Mouse (Mus musculus) olfactory bulb, adult 2 months (tissue): ENCODE data around the gene Mrtfa.

Experiments used
- CTCF ChIP-seq: fragments of 200-500 bp; IDR thresholded peaks from 2 replicates; pipeline ENCODE4 v1.5.1; 2012; ENCODE audit warnings: low read depth, mild to moderate bottlenecking, low read length, moderate library complexity; ENCODE audit not compliant: insufficient read depth
- POLR2A ChIP-seq: fragments of 200-500 bp; IDR thresholded peaks from 2 replicates; pipeline ENCODE4 v1.6.1; 2012; ENCODE audit warnings: mild to moderate bottlenecking, low read depth, low read length, moderate library complexity; ENCODE audit not compliant: insufficient read depth

DNA sequence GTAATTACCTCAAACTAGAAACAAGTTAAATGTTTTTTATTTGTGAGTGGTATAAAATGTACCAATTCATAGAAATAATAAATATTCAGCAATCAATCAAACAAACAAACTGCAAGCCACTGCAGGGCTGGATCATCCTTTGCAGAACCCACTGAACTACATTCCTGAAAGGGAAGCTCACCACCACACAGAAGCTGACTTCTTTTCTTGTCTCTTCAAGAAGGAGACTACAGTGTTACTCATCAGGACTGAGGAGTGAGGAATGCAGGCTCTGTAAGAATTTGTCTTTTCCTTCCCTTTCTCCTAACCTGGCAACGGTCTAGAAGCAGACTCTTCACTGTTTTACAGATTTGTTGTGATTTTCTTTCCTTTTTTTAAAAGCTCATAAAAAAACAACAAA is 120.1 kb downstream of the Mrtfa start:
- no peak for TF ChIP-seq POLR2A
- TF ChIP-seq CTCF: no peak
